Mouse (Mus musculus) stomach, embryonic 16.5 days (tissue): ENCODE results near the gene Bloc1s4. TPM values are rescaled to one million over a fixed set of nuclear protein-coding genes. Genes with fewer than 3 reads are reported as not detected.

ENCODE experiments used
- ATAC-seq: fragments of 200-750 bp; cut with Nextera tagmentation; 2 replicates; pipeline ENCODE4 v1.8.0; 2017; ENCODE audit warnings: moderate number of reproducible peaks, moderate TSS enrichment; ENCODE audit not compliant: insufficient read depth, low FRiP score
- H3K27ac ChIP-seq: fragments of 300-500 bp; sonication (generic); 2 replicates; pipeline ENCODE4 v1.5.1; 2014; ENCODE audit warnings: low read length
- H3K27me3 ChIP-seq: fragments of 300-500 bp; sonication (generic); 2 replicates; pipeline ENCODE4 v1.6.1; 2014; ENCODE audit warnings: low read length, control low read depth, mixed read lengths; ENCODE audit not compliant: control insufficient read depth, insufficient read depth
- H3K36me3 ChIP-seq: fragments of 300-500 bp; sonication (generic); 2 replicates; pipeline ENCODE4 v1.6.1; 2014; ENCODE audit warnings: low read length; ENCODE audit not compliant: control insufficient read depth, insufficient read depth
- H3K4me1 ChIP-seq: fragments of 300-500 bp; sonication (generic); 2 replicates; pipeline ENCODE4 v1.6.1; 2014; ENCODE audit warnings: low read length, control low read depth, mixed read lengths; ENCODE audit not compliant: control insufficient read depth, insufficient read depth
- H3K4me2 ChIP-seq: fragments of 300-500 bp; sonication (generic); 2 replicates; pipeline ENCODE4 v1.6.1; 2014; ENCODE audit warnings: low read depth, low read length, mixed read lengths
- H3K4me3 ChIP-seq: fragments of 300-500 bp; sonication (generic); replicated peaks from 2 replicates; pipeline ENCODE4 v1.5.1; 2014; ENCODE audit warnings: mild to moderate bottlenecking, low read length
- H3K9ac ChIP-seq: fragments of 300-500 bp; sonication (generic); 2 replicates; pipeline ENCODE4 v1.6.1; 2014; ENCODE audit warnings: low read length
- H3K9me3 ChIP-seq: fragments of 300-500 bp; sonication (generic); replicated peaks from 2 replicates; pipeline ENCODE4 v1.6.1; 2016; ENCODE audit warnings: low read length, control low read depth; ENCODE audit not compliant: control insufficient read depth
- WGBS: fragments of 180-500 bp; shearing (Covaris S2); extraction: QIAGEN DNeasy Blood & Tissue Kit; methylation state at CpG from one replicate; pipeline ENCODE4 v1.1.7; 2014; 5-methylcytosine and 5-hydroxymethylcytosine counted together
- polyA plus RNA-seq: library from polyadenylated mRNA; unstranded; fragments of >200 nt; fragmentation: Nextera tagmentation; extraction: Ambion mirVana; gene quantifications from 2 replicates; pipeline ENCODE4 v1.2.1, GENCODE M21; 2015

Bloc1s4 gene
- polyA plus RNA-seq, 1 experiment from 2014 or later = 18.3 TPM

- no peak overlapping the region for H3K4me3 ChIP-seq
- no peak for ATAC-seq
- H3K4me1 ChIP-seq = peaks cover 12% of the 10 kb centered on the region
- H3K4me2 ChIP-seq = no peak overlapping the region
- no peak overlapping the region for H3K27ac ChIP-seq
- H3K9ac ChIP-seq = no peak overlapping the region
- H3K36me3 ChIP-seq = no peaks in the 10 kb centered on the region
- H3K27me3 ChIP-seq = no peaks in the 10 kb centered on the region
- WGBS = 65% methylated on average over 5 of the region's 5 CpGs
- no peaks in the 10 kb centered on the region for H3K9me3 ChIP-seq
These were observed 49.8 kb downstream of the Bloc1s4 start for GRCm38 (mm10) chr5:36698689-36699088.

GRCm38 (mm10) chr5:36698067-36698670, 50.3 kb downstream of the Bloc1s4 start:
- no peaks in the 10 kb centered on the region for H3K9me3 ChIP-seq
- H3K4me3 ChIP-seq = no peak overlapping the region
- H3K4me2 ChIP-seq = no peak overlapping the region
- no peak overlapping the region for H3K27ac ChIP-seq
- WGBS = 69% methylated on average over 7 of the region's 7 CpGs
- H3K27me3 ChIP-seq = no peaks in the 10 kb centered on the region
- H3K9ac ChIP-seq = no peak overlapping the region
- H3K36me3 ChIP-seq = no peaks in the 10 kb centered on the region
- no peak for ATAC-seq
- peaks cover 18% of the 10 kb centered on the region for H3K4me1 ChIP-seq

Other genes with a start within 250 kb of the Bloc1s4 start
- 39.5 and 43.6 TPM in 2 replicates for gene Tbc1d14, start 155.4 kb downstream of the Bloc1s4 start, polyA plus RNA-seq
- 20.4 and 20.5 TPM in 2 replicates for gene D5Ertd579e, start 52.6 kb downstream of the Bloc1s4 start, polyA plus RNA-seq
- gene Mrfap1, start 48.1 kb upstream of the Bloc1s4 start, polyA plus RNA-seq = 279 and 321 TPM in 2 replicates
- 21.8 and 22.8 TPM in 2 replicates for gene Man2b2, start 82.0 kb upstream of the Bloc1s4 start, polyA plus RNA-seq
- 0.63 and 0.76 TPM in 2 replicates for gene Ppp2r2c, start 119.9 kb upstream of the Bloc1s4 start, polyA plus RNA-seq
- gene Wfs1, start 240.6 kb upstream of the Bloc1s4 start, polyA plus RNA-seq = 13.1 and 15.4 TPM in 2 replicates